Mouse (Mus musculus) CH12.LX (cell line): ENCODE measurements around the gene Ccnc.

Experiments
- CHD1 ChIP-seq: IDR thresholded peaks from 2 replicates; pipeline ENCODE4 v1.6.1; 2012; ENCODE audit warnings: low read depth, low read length, improper control_type of control experiment, inconsistent platforms
- CTCF ChIP-seq, 2 experiments: IDR thresholded peaks in 1 of 2; conservative IDR thresholded peaks in 1 of 2; 2 replicates each; pipeline ENCODE4 v1.5.1; 2011 to 2012; ENCODE audit warnings: low read depth in 2 of 2, low read length in 2 of 2, improper control_type of control experiment in 1 of 2, inconsistent platforms in 1 of 2, mild to moderate bottlenecking in 1 of 2, moderate library complexity in 1 of 2
- EP300 ChIP-seq: IDR thresholded peaks from 2 replicates; pipeline ENCODE4 v1.6.1; 2011; ENCODE audit warnings: low read length, improper control_type of control experiment
- JUND ChIP-seq: conservative IDR thresholded peaks from 2 replicates; pipeline ENCODE4 v1.6.1; 2011; ENCODE audit warnings: low read depth, low read length, improper control_type of control experiment
- KAT2A ChIP-seq: IDR thresholded peaks from 2 replicates; pipeline ENCODE4 v1.6.1; 2012; ENCODE audit warnings: low read length, improper control_type of control experiment, inconsistent platforms; ENCODE audit not compliant: insufficient replicate concordance
- MAFK ChIP-seq: IDR thresholded peaks from 2 replicates; pipeline ENCODE4 v1.6.1; 2011; ENCODE audit warnings: low read length, improper control_type of control experiment; ENCODE audit not compliant: insufficient replicate concordance
- POLR2A ChIP-seq: IDR thresholded peaks from 2 replicates; pipeline ENCODE4 v1.6.1; 2011; ENCODE audit warnings: low read depth, mild to moderate bottlenecking, improper control_type of control experiment, low read length
- SIN3A ChIP-seq: IDR thresholded peaks from 2 replicates; pipeline ENCODE4 v1.6.1; 2012; ENCODE audit warnings: low read length, improper control_type of control experiment, inconsistent platforms
- USF2 ChIP-seq: conservative IDR thresholded peaks from 2 replicates; pipeline ENCODE4 v1.6.1; 2011; ENCODE audit warnings: low read depth, low read length, improper control_type of control experiment
- ZNF384 ChIP-seq: IDR thresholded peaks from 2 replicates; pipeline ENCODE4 v1.6.1; 2012; ENCODE audit warnings: low read depth, low read length, improper control_type of control experiment, inconsistent platforms

DNA sequence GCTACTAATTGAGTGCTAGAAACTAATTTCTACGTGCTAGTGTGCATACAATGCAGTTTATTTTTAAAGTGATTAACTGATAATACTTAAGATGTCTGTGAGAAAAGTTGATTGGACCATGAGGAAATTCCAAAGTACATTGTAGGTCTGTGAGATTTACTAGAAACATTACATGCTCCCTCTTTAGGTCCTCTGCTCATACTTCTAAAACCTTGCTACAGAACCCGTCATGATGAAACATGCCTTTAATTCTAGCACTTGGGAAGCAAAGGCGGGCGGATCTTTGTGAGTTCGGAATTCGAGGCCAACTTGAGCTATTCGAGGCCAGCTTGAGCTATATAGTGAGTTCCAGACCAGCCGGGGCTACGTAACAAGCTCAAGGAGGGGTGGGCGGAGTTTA lies 46.5 kb upstream of the Ccnc start:
- TF ChIP-seq CTCF (conservative IDR thresholded peaks at IDR 0.05 in 1 of 2, IDR thresholded peaks at IDR 0.05 in 1 of 2; ENCODE audit: low read depth in 2 of 2, low read length in 2 of 2) = no peak
- TF ChIP-seq KAT2A = no peak
- no peak for TF ChIP-seq CHD1
- TF ChIP-seq POLR2A = no peak
- TF ChIP-seq SIN3A = no peak
- TF ChIP-seq USF2 = no peak
- TF ChIP-seq MAFK = no peak
- TF ChIP-seq JUND = no peak
- no peak for TF ChIP-seq ZNF384
- TF ChIP-seq EP300 = no peak
